Mouse (Mus musculus): ENCODE measurements around the gene Fam178b.

DNA sequence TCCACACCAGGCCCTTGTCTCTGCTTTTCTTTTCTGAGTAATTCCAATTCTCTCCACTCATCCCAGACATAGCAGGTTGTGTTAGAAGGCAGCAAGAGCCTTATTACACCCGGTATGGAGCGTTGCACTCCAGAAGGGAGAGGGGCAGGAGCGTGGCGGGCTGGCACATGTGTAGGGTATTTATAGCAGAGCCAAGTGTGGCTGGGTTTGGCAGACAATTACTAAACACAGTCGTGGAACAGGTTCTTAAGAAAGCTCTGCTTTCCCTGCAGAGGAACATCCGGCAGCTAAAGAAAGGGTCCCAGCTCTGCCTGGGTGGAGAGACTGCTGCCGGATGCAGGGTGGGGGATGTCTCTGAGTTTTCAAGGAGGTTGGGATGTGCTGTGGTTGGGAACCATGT lies 76.0 kb downstream of the Fam178b start:
- TF ChIP-seq CTCF (IDR thresholded peaks at IDR 0.05; ENCODE audit: control insufficient read depth, insufficient read depth, insufficient replicate concordance, low read depth, low read length) (no peak), POLR2A (IDR thresholded peaks at IDR 0.05; ENCODE audit: control insufficient read depth, low read depth, low read length) (no peak)
